Mouse (Mus musculus): Measurements from ENCODE around the gene Poc5. TPM values are rescaled to one million over a fixed set of nuclear protein-coding genes. Genes with fewer than 3 reads are reported as not detected.
A peak's percentile ranks its signal among the peaks of the same experiment; 100 is the strongest.

The Poc5 gene
- polyA plus RNA-seq, 1 experiment, result 6.5 TPM

GRCm38 (mm10) chr13:96432376-96432811 is 44.3 kb downstream of the Poc5 start:
- peak; percentile 93 for DNase-seq (ENCODE audit: low read depth)

- DNase-seq (ENCODE audit: low read depth), result peak; percentile 70
These were observed 44.9 kb downstream of the Poc5 start for GRCm38 (mm10) chr13:96433041-96433440.

GRCm38 (mm10) chr13:96433648-96434190 is 45.6 kb downstream of the Poc5 start:
- DNase-seq (ENCODE audit: low read depth), result no peak

GRCm38 (mm10) chr13:96434899-96435331 is 46.8 kb downstream of the Poc5 start:
- no peak for DNase-seq (ENCODE audit: low read depth)

DNA sequence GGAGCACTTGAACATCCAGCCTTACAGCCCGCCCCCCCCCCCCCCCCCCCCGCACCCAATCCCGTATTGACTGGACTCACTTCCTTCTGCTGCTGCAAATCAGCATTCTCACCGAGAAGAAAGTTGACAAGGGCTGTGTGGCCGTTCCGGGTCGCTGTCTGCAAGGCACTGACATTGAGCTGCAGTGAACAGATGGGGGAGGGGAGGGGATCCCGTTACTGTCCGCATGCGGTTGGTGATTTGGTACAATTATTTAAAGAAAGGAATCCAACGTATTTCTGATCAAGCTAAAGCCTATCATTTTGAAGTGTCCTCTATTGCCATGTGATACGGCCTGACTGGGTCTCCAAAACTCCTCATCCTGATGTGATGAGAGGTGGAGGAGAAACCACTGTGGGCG is 47.7 kb downstream of the Poc5 start:
- DNase-seq (ENCODE audit: low read depth), result no peak

DNA sequence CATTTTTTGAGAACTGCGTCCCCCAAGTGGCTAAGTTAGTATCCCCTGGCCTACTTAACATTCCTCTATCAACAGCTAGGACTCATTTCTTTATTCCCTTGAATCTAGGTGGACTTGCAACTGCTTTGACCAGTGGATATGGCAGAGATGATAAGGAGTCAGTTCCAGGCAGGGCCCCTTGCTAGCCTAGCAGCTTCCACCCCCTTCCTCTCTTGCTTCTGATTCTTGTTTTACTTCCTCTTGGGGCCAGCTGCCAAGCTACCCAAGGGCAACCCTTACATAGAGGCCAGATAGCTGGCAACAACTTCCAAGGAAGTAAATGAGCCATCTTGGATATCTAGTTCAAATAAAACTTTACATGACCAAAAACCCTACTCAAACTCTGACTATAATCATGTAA is 48.8 kb downstream of the Poc5 start:
- no peak for DNase-seq (ENCODE audit: low read depth)

- no peak for DNase-seq (ENCODE audit: low read depth)
These were observed 52.3 kb downstream of the Poc5 start for GRCm38 (mm10) chr13:96440436-96440835.

DNA sequence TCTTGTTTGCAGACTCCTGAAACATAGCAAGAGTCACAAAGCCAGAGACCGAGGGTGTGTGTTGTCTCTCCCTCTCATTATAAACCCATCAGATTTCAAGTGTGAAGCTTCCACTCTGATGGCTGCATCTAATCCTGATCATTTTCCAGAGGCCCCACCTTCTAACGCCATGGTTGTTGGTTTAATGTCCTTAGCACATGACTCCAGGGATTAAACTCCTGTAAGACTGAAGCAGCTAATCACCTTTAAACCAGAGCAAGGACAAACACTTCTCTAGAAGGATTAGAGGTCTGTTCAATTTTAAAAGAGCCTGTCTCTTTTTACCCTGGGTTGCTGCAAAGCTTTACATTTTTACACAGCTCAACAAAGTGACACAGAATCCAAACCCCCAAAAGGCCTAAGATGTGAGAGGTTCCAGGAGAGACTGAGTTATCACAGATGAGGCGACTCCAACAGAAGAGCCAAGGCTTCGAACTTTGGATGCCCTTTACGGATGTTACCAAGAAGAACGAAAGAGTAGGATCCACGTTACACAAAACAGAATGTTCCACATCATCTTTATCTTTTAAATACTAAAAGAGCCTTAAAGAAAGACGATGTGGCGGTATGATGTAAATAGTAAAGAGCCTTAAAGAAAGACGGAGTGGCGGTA is 62.2 kb downstream of the Poc5 start:
- DNase-seq (ENCODE audit: low read depth), result no peak

DNA sequence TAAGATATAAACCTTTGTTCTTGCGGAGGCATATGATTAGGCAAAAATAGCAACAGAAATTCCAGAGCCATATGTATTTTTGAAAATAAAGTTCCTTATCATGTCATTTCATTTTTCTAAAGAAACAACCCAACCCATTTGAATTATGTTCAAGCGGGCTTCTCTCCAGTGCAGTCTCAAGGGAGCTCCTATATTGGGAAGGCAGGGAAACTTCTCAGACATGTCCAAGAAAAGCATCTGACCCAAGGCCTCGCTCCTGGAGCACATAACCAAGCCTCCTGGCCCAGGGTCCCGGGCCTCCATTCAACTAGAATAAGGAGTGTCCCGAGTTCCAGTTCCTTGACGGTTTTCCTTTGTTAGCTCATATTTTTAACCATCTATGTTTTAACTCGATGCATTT is 62.8 kb downstream of the Poc5 start:
- DNase-seq (ENCODE audit: low read depth), result no peak

DNA sequence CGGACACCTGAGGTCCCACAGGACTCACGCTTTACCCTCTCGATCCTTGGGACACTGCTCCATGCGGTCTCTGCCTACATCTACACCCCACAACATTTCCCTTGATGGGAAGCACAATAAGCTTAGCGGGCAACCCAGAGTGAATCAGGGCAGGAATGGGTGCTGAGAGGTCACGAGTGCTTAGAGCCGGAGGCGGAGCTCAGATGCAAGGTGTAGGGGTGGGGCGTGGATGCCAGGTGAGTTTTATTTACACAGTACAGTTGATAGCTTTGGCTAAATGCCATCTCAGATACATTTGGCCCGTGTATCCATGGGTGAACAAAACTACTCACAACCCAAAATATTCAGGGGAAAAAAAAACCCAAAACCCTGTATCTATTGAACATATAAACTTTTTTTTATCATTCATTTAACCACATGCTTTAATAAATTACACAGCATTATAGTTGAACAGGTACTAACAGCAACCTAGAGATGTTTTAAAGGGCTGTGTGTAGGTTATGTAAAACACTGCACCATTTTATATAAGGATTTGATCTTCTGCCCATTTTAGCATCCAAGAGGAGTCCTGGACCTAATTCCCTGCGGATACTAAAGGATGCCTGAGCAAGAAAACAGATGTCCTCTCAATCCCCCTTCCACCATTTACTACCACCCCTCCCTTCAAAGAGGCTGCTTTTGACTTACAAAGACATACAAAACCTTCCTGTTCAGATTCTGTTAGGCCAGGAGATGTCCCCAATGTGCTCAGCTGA is 63.5 kb downstream of the Poc5 start:
- no peak for DNase-seq (ENCODE audit: low read depth)

DNA sequence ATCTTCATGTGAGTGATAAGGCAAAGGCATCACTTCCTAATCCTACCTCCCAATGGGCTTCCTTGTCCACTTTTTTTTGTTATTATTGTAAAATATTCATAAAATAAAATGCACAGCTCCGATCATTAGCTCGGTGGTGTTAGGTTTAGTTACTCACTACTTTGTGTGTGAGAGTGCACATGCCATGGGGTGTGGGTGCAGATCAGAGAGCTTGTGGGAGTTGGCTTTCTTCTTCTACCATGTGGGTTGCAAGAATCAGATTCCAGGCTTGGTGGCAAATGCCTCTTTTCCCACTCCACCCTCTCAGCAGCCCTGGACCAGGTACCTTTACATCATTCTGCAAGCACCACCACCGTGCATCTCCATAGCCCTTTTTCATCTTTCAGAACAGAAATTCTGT is 64.5 kb downstream of the Poc5 start:
- DNase-seq (ENCODE audit: low read depth), result no peak

GRCm38 (mm10) chr13:96454288-96454687 is 66.2 kb downstream of the Poc5 start:
- DNase-seq (ENCODE audit: low read depth), result no peak

DNA sequence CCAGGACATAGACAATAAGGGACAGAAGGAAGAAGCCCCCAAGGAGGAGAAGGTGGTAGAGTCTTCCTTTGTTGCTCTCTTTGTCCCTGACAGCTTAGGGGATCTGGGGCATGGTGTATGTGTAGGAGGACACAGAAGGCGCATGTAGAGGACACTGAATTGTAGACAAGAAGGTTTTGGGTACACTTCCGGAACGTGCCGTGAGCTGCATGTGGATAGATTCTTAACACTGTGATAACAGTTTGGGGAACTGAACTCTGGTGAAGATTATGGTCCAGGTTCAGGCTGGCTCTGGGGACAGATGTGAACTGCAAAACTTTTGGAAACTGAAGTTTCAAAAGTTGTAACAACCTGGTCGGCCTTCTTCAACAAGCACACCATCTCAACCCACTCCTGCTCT is 69.5 kb downstream of the Poc5 start:
- no peak for DNase-seq (ENCODE audit: low read depth)

DNA sequence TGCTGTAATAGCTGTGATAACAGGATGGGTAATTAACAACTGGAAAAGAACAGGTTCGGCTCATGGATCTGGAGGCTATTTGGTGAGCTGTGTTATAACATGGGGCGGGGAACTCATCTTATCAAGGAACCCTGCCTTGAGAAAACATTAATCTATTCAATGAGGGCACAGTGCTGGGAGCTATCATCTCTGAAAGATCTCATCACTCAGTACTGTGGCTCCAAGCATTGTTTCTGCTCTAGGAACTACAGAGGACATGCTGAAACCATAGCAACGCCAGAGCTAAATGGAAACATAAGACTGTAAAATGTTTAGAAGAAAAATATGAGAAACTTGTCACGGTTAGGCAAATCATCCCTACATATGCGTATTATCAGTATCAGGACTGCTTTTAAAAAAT is 69.9 kb downstream of the Poc5 start:
- no peak for DNase-seq (ENCODE audit: low read depth)

DNA sequence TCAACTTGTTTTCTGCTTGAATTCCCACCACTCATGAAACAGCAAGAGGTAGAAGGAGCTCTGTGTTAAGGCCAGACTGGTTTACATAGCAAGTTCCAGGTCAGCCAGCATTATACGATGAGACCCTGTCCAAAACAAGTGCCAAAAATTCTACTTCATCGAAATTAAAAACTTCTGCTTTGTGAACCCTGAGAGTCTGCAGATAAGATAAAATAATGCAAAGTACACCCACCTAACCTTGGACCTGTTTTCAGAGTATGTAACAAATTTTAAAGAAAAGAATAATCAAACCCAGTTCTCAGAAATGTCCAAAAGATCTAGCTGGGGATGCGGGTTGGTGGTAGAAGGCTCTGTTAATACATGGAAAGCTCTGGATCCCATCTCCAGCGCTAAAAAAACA is 70.5 kb downstream of the Poc5 start:
- no peak for DNase-seq (ENCODE audit: low read depth)

DNA sequence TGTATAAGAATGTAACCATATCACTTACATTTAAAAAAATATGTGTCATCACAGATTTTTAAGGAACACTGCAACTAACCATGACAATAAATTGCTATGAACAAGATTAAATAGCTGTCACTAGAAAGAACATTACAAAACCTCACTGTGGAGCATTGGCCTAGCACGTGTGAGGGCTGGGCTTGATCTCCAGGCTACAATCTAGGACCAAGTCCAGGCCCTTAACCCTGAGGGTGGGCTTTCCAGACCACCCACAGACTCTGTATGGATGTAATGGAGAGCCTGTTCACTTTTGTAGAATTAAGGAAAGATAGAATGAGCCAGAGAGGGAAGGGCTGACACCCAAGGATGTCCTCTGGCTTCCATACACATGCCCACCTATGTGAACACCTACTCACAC is 74.5 kb downstream of the Poc5 start:
- no peak for DNase-seq (ENCODE audit: low read depth)

- no peak for DNase-seq (ENCODE audit: low read depth)
These were observed 77.2 kb downstream of the Poc5 start for GRCm38 (mm10) chr13:96465315-96465714.

Other genes starting within 250 kb of the Poc5 start
- gene Ankdd1b, start 82.9 kb downstream of the Poc5 start, polyA plus RNA-seq (2012; rRNA removed), result 0.55 and 0.88 TPM in 2 replicates
- not detected in 2 replicates for gene Gm17622, start 102.4 kb downstream of the Poc5 start, polyA plus RNA-seq (2012; rRNA removed)
- gene Polk, start 154.3 kb downstream of the Poc5 start, polyA plus RNA-seq (2012; rRNA removed), result 2.8 TPM in 2 replicates
- gene Col4a3bp, start 154.3 kb downstream of the Poc5 start, polyA plus RNA-seq (2012; rRNA removed), result 10.5 and 13.1 TPM in 2 replicates